ENCODE assay signal across 14 mouse cellular contexts in genomic region chr5:134652015-134652414, GRCm38 (mm10). TPM values are rescaled to one million over a fixed set of nuclear protein-coding genes. Genes with fewer than 3 reads are reported as not detected.
A peak's percentile ranks its signal among the peaks of the same experiment; 100 is the strongest.
DNase-seq lines count a peak whose midpoint lies in the region; ATAC-seq and TF ChIP-seq lines count a peak whose summit lies in the region.
"Had no signal": no experiment of that assay in that cellular context is flagged by ENCODE, and none has a peak within 500 bp of the region (broad histone marks: within the 10 kb centered on the region; RNA-seq: fewer than 3 reads in every experiment).

No protein-coding gene starts in this region.

- no peak overlapping the region for H3K4me2 ChIP-seq in forebrain, embryonic 15.5 days (replicated peaks)
- H3K4me2 ChIP-seq in forebrain, embryonic 11.5 days (ENCODE audit: low read depth, low read length, severe bottlenecking): no peak overlapping the region
- H3K4me2 ChIP-seq: stomach, embryonic 15.5 days had no signal

- no peak for ATAC-seq in forebrain, embryonic 15.5 days (replicated peaks)
- no peak for ATAC-seq in forebrain, embryonic 11.5 days (replicated peaks; ENCODE audit: low FRiP score)
- ATAC-seq: CD4-positive, CD25-positive, alpha-beta regulatory T cell, adult 4 months had no signal

- H3K9ac ChIP-seq in forebrain, embryonic 15.5 days (replicated peaks): no peak overlapping the region
- no peak overlapping the region for H3K9ac ChIP-seq in forebrain, embryonic 11.5 days (ENCODE audit: low read length)
- H3K9ac ChIP-seq: stomach, embryonic 15.5 days had no signal

- H3K27ac ChIP-seq in forebrain, embryonic 15.5 days (replicated peaks): 0 out of 2 replicates have a peak overlapping the region, but pooled peaks have one; percentile 27
- H3K27ac ChIP-seq in forebrain, embryonic 11.5 days (ENCODE audit: low read depth, low read length): no peak overlapping the region
- H3K27ac ChIP-seq: hindbrain, embryonic 10.5 days; stomach, embryonic 15.5 days had no signal

- no peak for TF ChIP-seq CTCF in lung, adult 2 months (IDR thresholded peaks at IDR 0.05; ENCODE audit: insufficient read depth, low read length)

- no peak for TF ChIP-seq POLR2A in lung, adult 2 months (IDR thresholded peaks at IDR 0.05; ENCODE audit: borderline replicate concordance, extremely low read depth, low read depth, low read length)

- no peak for DNase-seq in forebrain, embryonic 11.5 days (ENCODE audit: low spot score)
- DNase-seq in kidney, postnatal 36 days: peak; percentile 7 to 22
- no peak for DNase-seq in kidney, adult 8-10 months
- peak; percentile 42 for DNase-seq in brain, adult 2 months (ENCODE audit: low read depth, low spot score)
- peak; percentile 72 for DNase-seq in lung, adult 2 months
- no peak for DNase-seq in cerebellum, adult 11-12 months
- no peak for DNase-seq in retina, postnatal 1 day
- DNase-seq: gastrocnemius, postnatal 36 days had no signal

- H3K36me3 ChIP-seq in forebrain, embryonic 15.5 days: peaks cover 4% of the 10 kb centered on the region; the same call in 1 of the 2 replicates
- H3K36me3 ChIP-seq in forebrain, embryonic 11.5 days (ENCODE audit: control insufficient read depth, insufficient read depth, low read length): no peaks in the 10 kb centered on the region

- H3K27me3 ChIP-seq in forebrain, embryonic 15.5 days: no peaks in the 10 kb centered on the region
- no peaks in the 10 kb centered on the region for H3K27me3 ChIP-seq in forebrain, embryonic 11.5 days (ENCODE audit: control insufficient read depth, insufficient read depth, low read length)
- H3K27me3 ChIP-seq: stomach, embryonic 15.5 days had no signal

- H3K4me3 ChIP-seq in forebrain, embryonic 15.5 days: no peak overlapping the region
- H3K4me3 ChIP-seq in forebrain, embryonic 11.5 days (ENCODE audit: low read depth, low read length): no peak overlapping the region
- no peak overlapping the region for H3K4me3 ChIP-seq in lung, adult 2 months (replicated peaks; ENCODE audit: extremely low read depth, low read depth, low read length)
- H3K4me3 ChIP-seq: hindbrain, embryonic 10.5 days; megakaryocyte, embryonic 14.5 days; myocyte; stomach, embryonic 15.5 days had no signal

- no peaks in the 10 kb centered on the region for H3K9me3 ChIP-seq in forebrain, embryonic 15.5 days
- no peaks in the 10 kb centered on the region for H3K9me3 ChIP-seq in forebrain, embryonic 11.5 days (ENCODE audit: control insufficient read depth, low read length)
- H3K9me3 ChIP-seq: hindbrain, embryonic 10.5 days; stomach, embryonic 15.5 days had no signal

- H3K4me1 ChIP-seq in forebrain, embryonic 15.5 days: 0 out of 2 replicates have a peak, but pooled peaks cover 4% of the 10 kb centered on the region
- no peaks in the 10 kb centered on the region for H3K4me1 ChIP-seq in forebrain, embryonic 11.5 days (replicated peaks; ENCODE audit: control insufficient read depth, insufficient read depth, low read length)
- H3K4me1 ChIP-seq in lung, adult 2 months (ENCODE audit: control insufficient read depth, insufficient read depth, low read length): peaks cover 6% of the 10 kb centered on the region; the same call in 1 of the 2 replicates

- 41% methylated on average over 7 of the region's 7 CpGs for WGBS in forebrain, embryonic 15.5 days
- WGBS in forebrain, embryonic 11.5 days: 78% methylated on average over 7 of the region's 7 CpGs
- whole genome bisulfite sequencing in lung, adult 2 months: 20% methylated on average over 7 of the region's 7 CpGs

RNA-seq across cellular contexts. Expression of gene Eif4h, which starts 12.7 kb away (rescaled TPM):
- 405 and 408 TPM in 2 replicates for polyA plus RNA-seq in forebrain, embryonic 15.5 days (2015; fragmentation: Nextera tagmentation; extraction: Ambion mirVana)
- 493 and 540 TPM in 2 replicates for polyA plus RNA-seq in forebrain, embryonic 11.5 days (2014; fragmentation: Nextera tagmentation; extraction: Ambion mirVana)
- polyA plus RNA-seq in lung, adult 2 months (2012; rRNA removed): 243 and 280 TPM in 2 replicates

RNA-seq across cellular contexts. Expression of gene Limk1, which starts 36.4 kb away (rescaled TPM):
- 16.0 and 16.9 TPM in 2 replicates for polyA plus RNA-seq in forebrain, embryonic 15.5 days (2015; fragmentation: Nextera tagmentation; extraction: Ambion mirVana)
- 11.2 and 11.8 TPM in 2 replicates for polyA plus RNA-seq in forebrain, embryonic 11.5 days (2014; fragmentation: Nextera tagmentation; extraction: Ambion mirVana)
- polyA plus RNA-seq in lung, adult 2 months (2012; rRNA removed): 29.6 and 31.1 TPM in 2 replicates

RNA-seq across cellular contexts. Expression of gene Lat2, which starts 37.2 kb away (rescaled TPM):
- 2.6 and 4.4 TPM in 2 replicates for polyA plus RNA-seq in forebrain, embryonic 15.5 days (2015; fragmentation: Nextera tagmentation; extraction: Ambion mirVana)
- polyA plus RNA-seq in forebrain, embryonic 11.5 days (2014; fragmentation: Nextera tagmentation; extraction: Ambion mirVana): 2.2 and 3.8 TPM in 2 replicates
- 8.0 and 8.4 TPM in 2 replicates for polyA plus RNA-seq in lung, adult 2 months (2012; rRNA removed)

Comparison
In these comparisons a context has a peak if more than half of its experiments do, and no peak if none do; other contexts are left out.
1. DNase-seq: peak in kidney, postnatal 36 days (2 of 2), brain, adult 2 months (single experiment) and lung, adult 2 months (single experiment); none in forebrain, embryonic 11.5 days (single experiment), kidney, adult 8-10 months (0 of 2), cerebellum, adult 11-12 months (single experiment) and retina, postnatal 1 day (single experiment).